Mouse (Mus musculus) monocyte, adult 5-6 weeks (primary cell): ENCODE measurements around the gene Abca4. TPM values are rescaled to one million over a fixed set of nuclear protein-coding genes. Genes with fewer than 3 reads are reported as not detected.
"Not testable (repeated sequence)": the region's sequence is repeated elsewhere in the genome, so short reads cannot be mapped to it uniquely, and the experiment has no call there.

Source experiments
- ATAC-seq: fragments of 153-309, 156-312 bp; replicated peaks from 2 replicates; pipeline ENCODE4 v1.8.0; 2017; ENCODE audit warnings: mild to moderate bottlenecking; ENCODE audit not compliant: low TSS enrichment, insufficient number of reproducible peaks, severe bottlenecking, poor library complexity, low FRiP score
- total RNA-seq: library from RNA; stranded (forward); fragments of 200-1000, 200-491, 200-594 nt; gene quantifications from 3 replicates; pipeline ENCODE4 v1.2.3, GENCODE M21; 2017

Gene Abca4
- total RNA-seq, 1 experiment from 2014 or later, result not detected

DNA sequence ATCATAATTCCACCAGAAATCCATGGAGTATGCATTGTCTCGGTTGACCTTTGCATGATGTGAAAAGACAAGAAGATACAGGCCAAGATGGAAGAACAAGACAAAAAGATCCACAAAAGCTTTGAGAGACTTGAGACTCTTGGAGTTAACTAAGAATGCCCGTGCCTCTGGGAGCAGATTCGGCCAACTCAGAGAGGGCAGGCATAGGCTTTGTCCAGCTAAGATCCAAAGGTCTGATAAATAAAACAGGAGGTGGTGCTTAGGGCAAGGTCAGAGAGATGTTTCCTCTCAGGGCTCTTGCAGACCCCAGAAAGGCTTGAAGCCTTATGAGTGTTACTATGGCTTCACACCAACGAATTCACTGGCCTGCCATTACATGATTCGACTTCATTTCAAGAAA lies 155.8 kb downstream of the Abca4 start:
- no peak for ATAC-seq

DNA sequence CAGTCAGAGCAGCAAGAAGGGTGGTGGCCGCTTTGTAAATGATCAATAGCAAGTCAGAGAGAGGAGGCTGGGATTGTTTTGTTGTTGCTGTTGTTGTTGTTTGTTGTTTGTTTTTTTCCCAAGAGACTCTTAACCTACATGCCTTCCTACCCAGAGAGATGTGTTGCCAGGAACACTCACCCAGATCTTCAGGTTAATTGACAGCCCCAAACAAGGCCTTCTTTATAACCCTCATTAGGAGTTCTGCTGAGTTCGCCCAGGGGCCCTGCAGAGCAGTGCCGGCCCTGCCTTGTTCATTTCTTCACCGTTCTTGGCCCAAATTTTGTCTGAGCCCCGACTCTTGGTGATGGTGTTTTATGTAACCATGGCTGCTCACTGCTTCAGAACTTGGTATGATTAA lies 156.2 kb downstream of the Abca4 start:
- no peak for ATAC-seq

DNA sequence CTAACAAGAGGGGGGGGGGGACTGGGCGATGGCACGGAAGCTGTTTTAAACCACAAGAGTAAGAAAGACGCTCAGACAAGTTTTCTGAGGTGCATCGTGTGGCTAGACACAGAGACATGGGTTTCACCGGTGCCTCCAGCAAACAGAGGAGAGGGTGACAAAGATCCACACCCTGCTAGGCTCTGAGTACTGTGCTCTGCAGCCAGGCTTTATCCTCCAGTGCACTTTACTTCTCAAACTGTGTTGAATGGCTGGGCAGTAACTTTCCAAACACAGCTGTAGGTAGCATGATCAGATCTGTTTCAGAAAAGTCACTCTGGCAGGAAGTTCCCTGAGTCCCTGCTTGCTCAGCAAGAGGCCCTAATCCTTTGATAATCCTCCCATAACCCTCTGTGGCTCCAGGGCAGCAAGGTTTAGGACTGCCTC lies 158.1 kb downstream of the Abca4 start:
- ATAC-seq, result no peak

- no peak for ATAC-seq
Observed at GRCm38 (mm10) chr3:122203675-122204329, 159.6 kb downstream of the Abca4 start.

GRCm38 (mm10) chr3:122205753-122206152 lies 161.5 kb downstream of the Abca4 start:
- ATAC-seq, result no peak

DNA sequence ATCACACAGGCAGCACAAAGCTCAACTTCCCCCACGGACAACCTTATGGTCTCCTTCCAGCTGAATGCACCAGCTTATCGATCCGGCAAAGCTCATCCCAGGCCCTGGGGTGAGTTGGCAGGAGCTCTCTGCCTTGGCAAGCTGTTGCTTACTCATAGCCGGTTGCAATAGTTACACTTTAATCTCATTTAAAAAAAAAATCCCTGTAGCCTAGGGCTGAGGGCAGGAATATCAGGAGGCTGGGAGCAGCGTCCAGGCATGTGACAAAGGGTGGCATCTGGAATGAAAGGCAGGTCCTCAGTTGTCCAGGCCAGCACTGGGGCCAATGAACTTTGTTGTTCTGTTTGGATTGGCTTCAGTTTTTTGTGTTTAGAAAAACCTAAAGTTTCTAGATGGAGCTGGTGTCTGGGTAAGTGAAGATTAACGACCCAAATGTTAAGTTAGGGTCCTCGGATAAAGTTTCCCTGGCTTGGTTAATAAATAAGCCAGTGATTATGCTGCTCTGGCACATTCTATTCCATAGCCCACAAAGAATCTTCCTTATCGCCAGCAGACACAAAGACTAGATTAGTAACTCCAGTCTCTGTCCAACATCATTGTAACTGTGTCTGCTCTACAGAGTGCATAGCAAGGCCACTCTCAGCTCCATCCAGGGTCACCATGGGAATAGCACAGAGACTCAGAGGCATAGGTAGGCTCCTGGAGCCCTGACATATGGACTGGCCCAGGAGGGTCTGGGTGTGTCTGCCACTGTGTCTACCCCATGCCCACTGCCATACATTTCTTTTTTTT lies 162.2 kb downstream of the Abca4 start:
- ATAC-seq, result no peak

DNA sequence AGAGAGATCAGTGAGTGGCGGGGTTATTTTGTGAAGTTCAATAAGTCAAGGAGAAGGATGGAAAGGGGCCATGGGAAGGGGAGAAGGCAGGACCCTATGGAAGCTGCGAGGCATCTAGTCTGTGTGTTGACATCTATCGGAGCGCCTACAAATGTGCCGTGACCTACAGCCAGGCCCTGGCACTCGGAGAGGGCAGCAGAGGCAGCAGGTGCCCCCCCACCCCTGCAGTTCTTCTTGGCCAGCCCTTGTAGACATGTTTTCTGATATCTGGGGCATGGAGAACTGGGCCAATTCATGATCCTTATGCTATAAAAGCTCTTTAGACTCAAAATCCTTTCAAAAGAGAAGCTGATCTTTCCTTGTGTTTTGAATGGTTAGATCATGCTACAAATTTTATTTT lies 163.5 kb downstream of the Abca4 start:
- ATAC-seq, result no peak

- no peak for ATAC-seq
Observed at GRCm38 (mm10) chr3:122208296-122209225, 164.3 kb downstream of the Abca4 start.

- no peak for ATAC-seq
Observed at GRCm38 (mm10) chr3:122209511-122209910, 165.3 kb downstream of the Abca4 start.

- ATAC-seq, result no peak
Observed at GRCm38 (mm10) chr3:122210434-122210833, 166.2 kb downstream of the Abca4 start.

- ATAC-seq, result no peak
Observed at GRCm38 (mm10) chr3:122210846-122211245, 166.6 kb downstream of the Abca4 start.

DNA sequence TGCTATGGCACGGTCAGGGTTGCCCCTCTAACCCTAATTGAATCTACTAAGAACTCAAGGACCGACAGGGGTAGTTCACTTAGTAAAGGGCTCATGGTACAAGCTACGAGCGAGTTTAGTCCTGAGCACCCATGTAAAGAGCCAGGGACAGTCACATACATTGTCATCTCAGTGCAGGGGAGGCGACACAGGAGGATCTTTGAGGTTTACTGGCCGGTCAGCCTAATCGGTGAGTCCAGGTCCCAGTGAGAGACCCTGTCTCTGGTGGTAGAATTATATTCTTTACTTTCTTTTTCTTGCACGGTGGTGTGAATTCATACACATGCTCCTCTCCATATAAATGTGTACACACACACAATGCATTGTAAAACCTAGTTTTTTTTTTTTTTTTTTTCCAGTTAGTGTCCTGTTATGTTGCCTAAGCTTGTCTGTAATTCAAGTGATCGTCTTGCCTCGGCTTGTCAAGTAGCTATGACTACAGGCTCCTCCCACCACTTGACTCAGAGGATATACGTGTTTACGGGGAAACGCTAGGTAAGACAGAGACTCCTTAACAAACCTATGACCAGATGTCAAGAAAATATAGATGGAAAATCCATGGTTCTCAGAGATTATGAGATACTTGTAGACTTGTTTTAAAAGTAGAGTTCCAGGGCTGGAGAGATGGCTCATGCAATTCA lies 167.3 kb downstream of the Abca4 start:
- no peak for ATAC-seq

DNA sequence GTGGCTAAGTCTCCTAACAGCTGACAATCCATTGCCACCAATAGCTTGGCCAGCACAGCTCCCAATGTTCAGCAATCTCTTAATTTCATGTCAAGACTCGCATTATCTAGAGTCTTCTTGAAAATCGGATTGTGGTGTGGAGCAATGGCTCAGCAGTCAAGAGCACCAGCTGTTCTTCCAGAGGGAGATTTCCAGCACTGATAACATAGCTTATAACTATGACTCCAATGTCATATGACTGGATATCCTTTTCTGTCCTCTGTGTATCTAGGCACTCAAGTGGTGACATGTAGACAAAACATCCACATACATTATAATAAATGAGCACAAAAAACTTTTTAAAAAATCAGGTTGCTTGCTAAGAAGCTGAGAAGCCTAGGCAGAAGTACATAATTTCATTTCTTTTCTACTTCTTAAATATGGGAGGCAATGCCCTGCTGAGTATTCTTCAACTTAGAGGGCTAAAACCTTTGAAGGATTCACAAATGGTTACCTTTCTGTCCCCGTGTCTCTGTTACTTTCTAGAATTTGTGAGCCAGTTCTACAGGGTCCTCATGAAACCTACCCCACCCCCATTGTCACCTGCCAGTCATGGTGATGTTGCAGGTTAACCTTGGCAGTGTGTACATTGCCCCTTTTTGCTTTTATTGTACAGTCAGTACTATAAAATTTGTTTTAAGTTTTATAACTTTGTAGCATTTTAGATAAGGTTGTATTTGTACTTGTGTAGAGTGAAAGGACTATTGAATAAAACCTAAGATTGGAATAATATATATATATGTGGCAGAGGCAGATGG lies 177.2 kb downstream of the Abca4 start:
- ATAC-seq, result no peak

- ATAC-seq, result not testable (repeated sequence)
Observed at GRCm38 (mm10) chr3:122226972-122227371, 182.7 kb downstream of the Abca4 start.
